Mouse (Mus musculus) G1E (cell line): Measurements from ENCODE around the gene Cdk12.
"Not testable (repeated sequence)": the region's sequence is repeated elsewhere in the genome, so short reads cannot be mapped to it uniquely, and the experiment has no call there.

Experiments used
- CTCF ChIP-seq: IDR thresholded peaks from 2 replicates; pipeline ENCODE4 v1.5.1; 2012; ENCODE audit warnings: low read depth, low read length, inconsistent platforms, mixed read lengths
- GATA1 ChIP-seq: IDR thresholded peaks from 2 replicates; pipeline ENCODE4 v1.6.1; 2012; ENCODE audit warnings: borderline replicate concordance, low read length, inconsistent platforms, mixed read lengths
- GATA2 ChIP-seq: IDR thresholded peaks from 2 replicates; pipeline ENCODE4 v1.6.1; 2012; ENCODE audit warnings: low read depth, low read length, inconsistent platforms, borderline replicate concordance
- POLR2AphosphoS5 ChIP-seq: IDR thresholded peaks from 2 replicates; pipeline ENCODE4 v1.6.1; 2012; ENCODE audit warnings: low read depth, low read length, inconsistent platforms; ENCODE audit not compliant: insufficient replicate concordance

DNA sequence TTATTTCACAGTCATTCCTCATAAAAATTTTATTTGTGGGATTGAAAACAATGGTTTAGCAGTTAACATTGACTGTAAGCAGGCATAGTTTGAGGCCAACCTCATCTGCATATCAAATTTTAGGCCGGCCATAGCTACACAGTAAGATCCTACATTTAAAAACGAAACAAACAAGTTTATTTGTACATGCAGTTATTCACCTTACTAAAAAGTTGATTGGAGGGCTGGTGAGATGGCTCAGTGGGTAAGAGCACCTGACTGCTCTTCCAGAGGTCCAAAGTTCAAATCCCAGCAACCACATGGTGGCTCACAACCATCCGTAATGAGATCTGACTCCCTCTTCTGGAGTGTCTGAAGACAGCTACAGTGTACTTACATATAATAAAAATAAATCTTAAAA, 3.4 kb downstream of the Cdk12 start:
- not testable (repeated sequence) for TF ChIP-seq CTCF, GATA2, GATA1, POLR2AphosphoS5
